Mouse (Mus musculus) forebrain, postnatal 0 days (tissue): Measurements from ENCODE around the gene Fbp1. TPM values are rescaled to one million over a fixed set of nuclear protein-coding genes. Genes with fewer than 3 reads are reported as not detected.

Experiments used
- ATAC-seq: fragments of 200-750 bp; cut with Nextera tagmentation; 2 replicates; pipeline ENCODE4 v1.8.0; 2017; ENCODE audit warnings: mild to moderate bottlenecking, moderate library complexity
- DNase-seq: peaks from one replicate; pipeline ENCODE4 v3.0.0-alpha.2; 2015
- H3K27ac ChIP-seq: fragments of 300-500 bp; sonication (generic); 2 replicates; pipeline ENCODE4 v1.5.1; 2014; ENCODE audit warnings: low read depth, mild to moderate bottlenecking, antibody characterized with exemption, low read length, moderate library complexity, mixed read lengths
- H3K27me3 ChIP-seq: fragments of 300-500 bp; sonication (generic); 2 replicates; pipeline ENCODE4 v1.6.1; 2014; ENCODE audit warnings: mild to moderate bottlenecking, low read length, mixed read lengths; ENCODE audit not compliant: insufficient read depth
- H3K36me3 ChIP-seq: fragments of 300-500 bp; sonication (generic); 2 replicates; pipeline ENCODE4 v1.6.1; 2014; ENCODE audit warnings: mild to moderate bottlenecking, moderate library complexity; ENCODE audit not compliant: insufficient read depth
- H3K4me1 ChIP-seq: fragments of 300-500 bp; sonication (generic); 2 replicates; pipeline ENCODE4 v1.6.1; 2014; ENCODE audit warnings: antibody characterized with exemption; ENCODE audit not compliant: insufficient read depth
- H3K4me2 ChIP-seq: fragments of 300-500 bp; sonication (generic); 2 replicates; pipeline ENCODE4 v1.6.1; 2014; ENCODE audit warnings: low read depth, mild to moderate bottlenecking, moderate library complexity
- H3K4me3 ChIP-seq: fragments of 300-500 bp; sonication (generic); 2 replicates; pipeline ENCODE4 v1.5.1; 2014; ENCODE audit warnings: low read depth, low read length, mixed read lengths
- H3K9ac ChIP-seq: fragments of 300-500 bp; sonication (generic); 2 replicates; pipeline ENCODE4 v1.6.1; 2014; ENCODE audit warnings: mild to moderate bottlenecking
- H3K9me3 ChIP-seq: fragments of 300-500 bp; sonication (generic); 2 replicates; pipeline ENCODE4 v1.6.1; 2016; ENCODE audit warnings: low read length
- CTCF ChIP-seq: sonication (generic); IDR thresholded peaks from 2 replicates; pipeline ENCODE4 v1.5.1; 2016; ENCODE audit warnings: antibody characterized with exemption, control low read depth, low read depth
- WGBS: fragments of 180-500 bp; shearing (Covaris S2); extraction: QIAGEN DNeasy Blood & Tissue Kit; methylation state at CpG from one replicate; pipeline ENCODE4 v1.1.7; 2014; 5-methylcytosine and 5-hydroxymethylcytosine counted together
- polyA plus RNA-seq: library from polyadenylated mRNA; unstranded; fragments of >200 nt; fragmentation: Nextera tagmentation; extraction: Ambion mirVana; gene quantifications from 2 replicates; pipeline ENCODE4 v1.2.1, GENCODE M21; 2015
- total RNA-seq: library from RNA; depleted of rRNA; stranded (reverse); fragments of >200 nt; gene quantifications from 2 replicates; pipeline ENCODE4 v1.2.3, GENCODE M21; 2014

Gene Fbp1
- total and polyA plus RNA-seq, 2 experiments from 2014 or later, result 0.21 TPM; not detected in 1

- H3K27me3 ChIP-seq, result no peaks in the 10 kb centered on the region
- DNase-seq (no peak), ATAC-seq (no peak)
- H3K36me3 ChIP-seq, result no peaks in the 10 kb centered on the region
- H3K9me3 ChIP-seq, result no peaks in the 10 kb centered on the region
- no peaks in the 10 kb centered on the region for H3K4me1 ChIP-seq
- no peak overlapping the region for H3K4me2 ChIP-seq
- H3K4me3 ChIP-seq, result no peak overlapping the region
- H3K27ac ChIP-seq, result no peak overlapping the region
- no peak overlapping the region for H3K9ac ChIP-seq
- WGBS, result 82% methylated on average over 1 of the region's 1 CpGs
- TF ChIP-seq CTCF, result no peak
Observed at GRCm38 (mm10) chr13:62876111-62876510, 12.0 kb downstream of the Fbp1 start.

- ATAC-seq (no peak), DNase-seq (no peak)
- 67% methylated on average over 3 of the region's 3 CpGs for whole genome bisulfite sequencing
- Histone ChIP-seq H3K4me2 (no peak overlapping the region), H3K9ac (no peak overlapping the region), H3K9me3 (no peaks in the 10 kb centered on the region), H3K27ac (no peak overlapping the region), H3K36me3 (no peaks in the 10 kb centered on the region), H3K4me3 (no peak overlapping the region), H3K4me1 (no peaks in the 10 kb centered on the region), H3K27me3 (no peaks in the 10 kb centered on the region)
- no peak for TF ChIP-seq CTCF
Observed at GRCm38 (mm10) chr13:62872252-62872651, 15.8 kb downstream of the Fbp1 start.

GRCm38 (mm10) chr13:62870605-62871004, 17.5 kb downstream of the Fbp1 start:
- 85% methylated on average over 2 of the region's 2 CpGs for WGBS
- no peak overlapping the region for H3K4me3 ChIP-seq
- no peak overlapping the region for H3K9ac ChIP-seq
- H3K4me2 ChIP-seq, result no peak overlapping the region
- DNase-seq (no peak), ATAC-seq (no peak)
- no peaks in the 10 kb centered on the region for H3K4me1 ChIP-seq
- no peaks in the 10 kb centered on the region for H3K27me3 ChIP-seq
- H3K27ac ChIP-seq, result no peak overlapping the region
- no peak for TF ChIP-seq CTCF
- no peaks in the 10 kb centered on the region for H3K9me3 ChIP-seq
- H3K36me3 ChIP-seq, result no peaks in the 10 kb centered on the region

GRCm38 (mm10) chr13:62866817-62867216, 21.3 kb downstream of the Fbp1 start:
- DNase-seq, result peak; percentile 35

GRCm38 (mm10) chr13:62865651-62866315, 22.3 kb downstream of the Fbp1 start:
- 50% methylated on average over 11 of the region's 11 CpGs for WGBS
- TF ChIP-seq CTCF, result no peak

More at GRCm38 (mm10) chr13:62866817-62867216, 21.3 kb downstream of the Fbp1 start:
- WGBS, result 29% methylated on average over 4 of the region's 4 CpGs
- H3K27ac ChIP-seq, result no peak overlapping the region
- no peaks in the 10 kb centered on the region for H3K4me1 ChIP-seq
- no peaks in the 10 kb centered on the region for H3K9me3 ChIP-seq
- ATAC-seq, result peak; percentile 45
- H3K27me3 ChIP-seq, result no peaks in the 10 kb centered on the region
- TF ChIP-seq CTCF, result no peak
- no peaks in the 10 kb centered on the region for H3K36me3 ChIP-seq
- no peak overlapping the region for H3K9ac ChIP-seq
- no peak overlapping the region for H3K4me2 ChIP-seq
- no peak overlapping the region for H3K4me3 ChIP-seq

GRCm38 (mm10) chr13:62863771-62864170, 24.3 kb downstream of the Fbp1 start:
- WGBS, result 69% methylated on average over 6 of the region's 6 CpGs
- no peaks in the 10 kb centered on the region for H3K4me1 ChIP-seq
- no peak for ATAC-seq

More at GRCm38 (mm10) chr13:62865651-62866315, 22.3 kb downstream of the Fbp1 start:
- Histone ChIP-seq H3K9ac (no peak overlapping the region), H3K36me3 (no peaks in the 10 kb centered on the region), H3K27ac (no peak overlapping the region), H3K4me1 (no peaks in the 10 kb centered on the region), H3K27me3 (no peaks in the 10 kb centered on the region), H3K4me2 (no peak overlapping the region), H3K9me3 (no peaks in the 10 kb centered on the region), H3K4me3 (no peak overlapping the region)
- no peak for DNase-seq
- no peak for ATAC-seq

GRCm38 (mm10) chr13:62862875-62863274, 25.2 kb downstream of the Fbp1 start:
- no peaks in the 10 kb centered on the region for H3K36me3 ChIP-seq
- TF ChIP-seq CTCF, result no peak
- DNase-seq, result no peak
- no peak overlapping the region for H3K4me3 ChIP-seq
- no peak overlapping the region for H3K4me2 ChIP-seq
- no peaks in the 10 kb centered on the region for H3K4me1 ChIP-seq
- no peak overlapping the region for H3K27ac ChIP-seq
- H3K9ac ChIP-seq, result no peak overlapping the region
- WGBS, result 89% methylated on average over 3 of the region's 3 CpGs
- no peak for ATAC-seq
- no peaks in the 10 kb centered on the region for H3K27me3 ChIP-seq
- H3K9me3 ChIP-seq, result no peaks in the 10 kb centered on the region

More at GRCm38 (mm10) chr13:62863771-62864170, 24.3 kb downstream of the Fbp1 start:
- H3K4me2 ChIP-seq, result no peak overlapping the region
- H3K27me3 ChIP-seq, result no peaks in the 10 kb centered on the region
- H3K4me3 ChIP-seq, result no peak overlapping the region
- TF ChIP-seq CTCF, result no peak
- no peak for DNase-seq
- no peaks in the 10 kb centered on the region for H3K36me3 ChIP-seq
- no peak overlapping the region for H3K27ac ChIP-seq
- H3K9ac ChIP-seq, result no peak overlapping the region
- no peaks in the 10 kb centered on the region for H3K9me3 ChIP-seq
